Comparison of ENCODE assay signal across 18 mouse cellular contexts in genomic region chr1:191604690-191605089, GRCm38 (mm10).
"Had no signal": no experiment of that assay in that cellular context is flagged by ENCODE, and none has a peak within 500 bp of the region (broad histone marks: within the 10 kb centered on the region; RNA-seq: fewer than 3 reads in every experiment).

No protein-coding gene starts in this region.

- H3K4me1 ChIP-seq: limb, embryonic 10.5 days; liver, embryonic 15.5 days; midbrain, embryonic 10.5 days; neural tube, embryonic 15.5 days had no signal

- ATAC-seq: intestine, postnatal 0 days had no signal

- H3K9me3 ChIP-seq: limb, embryonic 10.5 days; liver, embryonic 15.5 days; midbrain, embryonic 10.5 days; neural tube, embryonic 15.5 days had no signal

- H3K27ac ChIP-seq: layer of hippocampus, adult 2 months; left cerebral cortex, adult 2 months; limb, embryonic 10.5 days; liver, embryonic 15.5 days; midbrain, embryonic 10.5 days; neural tube, embryonic 15.5 days; stomach, postnatal 0 days had no signal

- H3K4me2 ChIP-seq: liver, embryonic 11.5 days; liver, embryonic 15.5 days; lung, embryonic 14.5 days; neural tube, embryonic 15.5 days had no signal

- H3K27me3 ChIP-seq: liver, embryonic 15.5 days; neural tube, embryonic 15.5 days had no signal

- H3K9ac ChIP-seq: liver, embryonic 15.5 days; lung, embryonic 14.5 days; neural tube, embryonic 15.5 days had no signal

- H3K4me3 ChIP-seq: layer of hippocampus, adult 2 months; left cerebral cortex, adult 2 months; limb, embryonic 10.5 days; liver, embryonic 15.5 days; midbrain, embryonic 10.5 days; myocyte; neural tube, embryonic 15.5 days had no signal

- DNase-seq: kidney, adult 9 months; kidney, postnatal 10 days; kidney, postnatal 4 days; lung, embryonic 14.5 days; lung, postnatal 10 days; lung, postnatal 4 days; thymus, adult 18-20 months; thymus, postnatal 14 days had no signal
